Mouse (Mus musculus) cortical plate, adult 2 months (tissue): ENCODE results near the gene Nr2e1.

ENCODE experiments used
- CTCF ChIP-seq: fragments of 200-500 bp; IDR thresholded peaks from 2 replicates; pipeline ENCODE4 v1.5.1; 2011; ENCODE audit warnings: mild to moderate bottlenecking, control low read depth, low read length; ENCODE audit not compliant: insufficient read depth; ENCODE audit errors: extremely low read depth
- POLR2A ChIP-seq: fragments of 200-500 bp; IDR thresholded peaks from 2 replicates; pipeline ENCODE4 v1.6.1; 2011; ENCODE audit warnings: mild to moderate bottlenecking, low read length, control low read depth; ENCODE audit not compliant: insufficient read depth; ENCODE audit errors: extremely low read depth

- no peak for TF ChIP-seq CTCF
- TF ChIP-seq POLR2A = no peak
Observed at GRCm38 (mm10) chr10:42585156-42585555, 1.7 kb upstream of the Nr2e1 start.
